Mouse (Mus musculus): ENCODE data around the gene Ccr6.

Gene Ccr6

DNA sequence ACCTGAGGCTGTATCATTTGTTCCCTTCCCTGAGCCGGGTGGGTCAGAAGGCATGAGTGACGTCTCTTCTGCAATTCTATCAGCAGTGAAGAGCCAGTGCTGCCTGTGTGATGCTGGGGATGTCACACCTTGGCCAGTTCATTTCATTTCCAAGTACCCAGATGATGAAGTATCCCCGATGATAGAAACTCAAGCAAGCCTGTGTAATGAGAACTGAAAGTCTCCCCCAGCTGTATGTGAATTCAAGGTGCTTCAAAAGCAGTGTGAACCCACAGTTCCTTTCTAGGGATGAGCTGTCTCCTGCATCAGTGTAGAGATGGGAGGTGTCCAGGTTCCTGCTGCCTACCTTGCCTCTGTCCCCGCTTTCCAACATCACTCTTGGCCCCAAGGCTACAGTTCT lies 1.3 kb upstream of the Ccr6 start:
- DNase-seq = no peak

DNA sequence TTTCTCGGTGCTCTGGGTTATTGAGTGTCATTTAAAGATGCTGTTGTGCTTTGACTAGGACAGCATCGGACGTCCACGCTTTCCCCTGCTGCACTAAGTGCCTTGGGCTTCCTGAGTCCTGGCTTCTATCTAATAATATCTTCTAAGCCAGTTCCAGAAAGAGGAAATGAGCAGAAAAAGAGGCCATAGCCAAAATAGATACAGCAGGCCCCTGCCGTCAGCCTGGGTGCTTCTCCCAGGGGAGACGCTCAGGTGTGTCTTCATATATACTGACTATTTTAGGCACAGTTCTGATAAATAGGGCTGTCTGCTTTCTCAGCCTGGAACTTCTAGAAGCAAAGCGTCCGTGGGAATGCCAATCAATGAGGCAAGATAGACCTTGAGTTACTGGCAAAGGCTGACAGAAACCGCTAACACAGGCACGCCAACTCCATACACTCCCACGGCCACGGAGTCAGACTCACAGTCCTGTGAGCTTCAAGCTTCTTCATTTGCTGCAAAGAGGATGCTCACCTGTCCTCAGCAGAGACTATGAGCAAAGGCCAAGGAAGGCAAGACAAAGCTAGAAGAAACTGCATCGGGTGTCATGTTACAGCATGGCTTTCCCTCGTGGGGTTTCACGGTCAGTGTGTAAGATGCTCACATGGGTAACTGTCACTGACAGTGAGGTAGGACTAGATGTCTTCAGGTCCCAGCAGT lies 2.3 kb downstream of the Ccr6 start:
- no peak for DNase-seq

DNA sequence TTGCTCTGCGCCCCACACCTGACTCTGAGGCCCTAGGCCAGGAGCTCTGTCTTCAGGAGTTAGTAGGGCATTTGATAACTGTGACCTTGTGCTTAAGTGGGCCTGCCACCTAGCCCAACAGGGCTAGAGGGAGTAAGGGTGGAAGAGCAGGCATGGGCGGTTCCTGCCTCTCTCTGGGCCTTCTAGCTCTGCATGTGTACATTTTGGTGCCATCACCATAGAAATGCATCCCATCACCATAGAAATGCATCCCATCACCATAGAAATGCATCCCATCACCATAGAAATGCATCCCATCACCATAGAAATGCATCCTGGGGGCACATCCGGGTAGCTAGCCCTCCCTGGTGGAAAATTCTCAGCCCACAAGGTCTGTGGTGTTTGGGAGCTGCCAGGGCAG lies 3.7 kb downstream of the Ccr6 start:
- no peak for DNase-seq

DNA sequence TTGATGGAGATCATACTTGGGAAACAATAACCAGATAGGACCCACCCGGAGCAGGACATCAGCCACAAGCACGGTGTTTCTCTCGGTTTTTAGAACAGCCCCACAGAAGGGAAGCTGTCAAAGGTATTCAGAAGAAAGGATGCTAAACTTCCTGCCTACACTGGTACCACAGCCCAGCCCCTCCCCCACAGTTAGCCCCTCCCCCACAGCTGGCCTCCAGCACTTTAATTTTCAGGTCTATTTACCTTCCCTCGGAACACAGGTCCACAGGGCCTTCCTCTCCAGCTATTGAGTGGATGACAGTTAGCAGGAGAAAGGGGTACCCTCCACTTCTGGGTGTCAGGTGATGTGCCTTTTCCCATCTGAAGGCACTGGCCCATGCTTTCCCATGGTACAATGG lies 4.7 kb downstream of the Ccr6 start:
- no peak for DNase-seq

DNA sequence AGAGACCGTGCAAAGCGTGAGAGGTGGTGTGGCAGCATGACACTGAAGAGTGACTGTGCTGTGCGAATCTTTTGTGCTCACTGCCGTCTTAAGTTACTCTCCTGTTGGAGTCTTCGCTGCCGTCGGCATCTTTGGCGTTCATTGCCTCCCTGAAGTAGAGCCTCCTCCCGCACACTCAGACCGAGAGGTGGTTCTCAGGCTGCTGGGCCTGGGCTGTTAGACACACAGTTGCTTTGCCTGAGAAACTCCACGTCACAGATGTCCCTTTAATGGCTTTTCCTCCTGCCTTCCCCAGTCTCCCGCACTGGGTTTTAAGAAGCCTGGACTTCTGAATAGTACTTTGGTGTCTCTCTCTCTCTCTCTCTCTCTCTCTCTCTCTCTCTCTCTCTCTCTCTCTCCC lies 5.8 kb downstream of the Ccr6 start:
- DNase-seq = no peak

DNA sequence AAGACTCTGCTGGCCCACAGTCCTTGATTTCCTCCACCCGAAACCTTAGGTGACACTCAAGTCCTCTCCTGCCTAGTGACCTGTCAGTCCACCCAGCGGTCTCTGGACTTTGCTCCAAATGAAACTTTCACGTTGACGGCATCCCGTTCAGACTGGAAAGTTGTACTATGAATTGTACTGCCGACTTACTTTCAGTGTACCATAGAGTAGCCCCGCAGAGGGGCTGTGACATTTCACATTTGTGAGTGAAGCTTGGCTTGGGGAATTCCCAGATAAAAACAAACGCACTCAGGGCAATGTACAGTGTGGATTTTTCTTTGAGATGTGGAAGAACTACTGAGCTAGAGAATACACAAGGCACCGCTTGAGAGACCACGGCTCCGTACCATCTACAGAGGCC lies 6.3 kb downstream of the Ccr6 start:
- DNase-seq = no peak

DNA sequence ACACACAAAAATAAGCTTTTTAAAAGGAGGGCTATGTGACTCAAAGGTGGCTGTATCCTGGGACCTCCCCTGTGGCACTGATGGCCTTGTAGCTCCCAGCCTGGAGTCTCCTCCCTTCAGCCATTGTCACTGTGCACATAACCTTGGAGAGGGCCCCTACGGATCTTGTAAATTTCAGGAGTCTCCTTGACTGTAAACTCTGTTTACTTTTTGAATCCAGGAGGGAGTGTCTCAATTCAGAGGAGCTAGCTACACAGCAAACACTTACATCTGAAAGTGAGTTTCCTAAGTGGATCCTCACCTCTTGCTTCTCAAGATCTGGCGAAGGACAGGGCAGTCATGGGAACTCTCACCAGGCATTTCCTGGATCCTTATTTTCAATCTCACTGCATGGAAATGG lies 8.3 kb downstream of the Ccr6 start:
- no peak for DNase-seq

DNA sequence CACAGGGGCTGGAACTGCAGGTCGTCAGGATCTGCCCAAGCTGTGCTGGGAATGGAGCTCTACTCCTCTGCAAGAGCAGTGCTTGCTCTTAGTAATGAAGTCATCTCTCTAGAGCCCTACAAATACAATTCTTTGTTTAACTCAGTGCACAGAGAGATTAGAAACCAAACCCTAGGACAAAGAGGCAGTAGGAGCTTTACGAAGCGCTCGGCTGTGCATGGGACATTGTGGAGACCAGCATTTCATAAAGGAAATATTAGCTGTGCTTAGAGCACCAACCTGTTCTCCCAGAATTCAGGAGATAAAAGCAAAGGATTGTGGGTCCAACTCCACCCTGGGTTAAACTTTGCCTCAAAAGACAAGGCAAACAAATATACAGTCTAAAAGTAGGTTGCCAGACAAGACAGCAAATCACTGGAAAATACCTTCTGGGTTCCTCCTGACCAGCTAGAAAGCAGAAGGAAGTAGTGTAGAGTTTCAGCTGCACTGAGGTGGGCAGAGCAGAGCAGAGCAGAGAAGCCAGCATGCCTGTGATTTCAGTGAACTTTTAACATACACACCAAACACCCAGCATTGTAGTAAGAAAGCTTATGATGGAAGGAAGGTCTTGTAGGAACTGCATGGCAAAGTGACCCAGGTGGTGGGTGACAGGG lies 10.4 kb downstream of the Ccr6 start:
- no peak for DNase-seq

DNA sequence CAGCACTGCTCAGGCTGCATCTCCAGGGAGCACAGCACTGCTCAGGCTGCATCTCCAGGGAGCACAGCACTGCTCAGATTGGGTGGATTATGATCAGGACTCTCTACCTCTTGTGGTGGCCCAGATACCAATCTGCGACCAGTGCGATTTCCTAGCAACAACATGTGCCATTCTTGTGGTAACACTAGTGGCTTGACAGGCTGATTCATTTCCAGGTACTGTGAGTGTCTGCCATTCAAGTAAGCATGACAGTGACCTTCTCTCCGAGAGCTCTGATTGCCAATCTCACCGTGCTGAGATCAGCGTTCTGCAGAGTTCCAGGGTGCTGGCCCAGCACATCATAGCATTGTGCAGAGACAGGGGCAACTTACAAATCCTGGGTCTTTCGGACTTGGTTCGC lies 15.9 kb downstream of the Ccr6 start:
- DNase-seq = no peak

DNA sequence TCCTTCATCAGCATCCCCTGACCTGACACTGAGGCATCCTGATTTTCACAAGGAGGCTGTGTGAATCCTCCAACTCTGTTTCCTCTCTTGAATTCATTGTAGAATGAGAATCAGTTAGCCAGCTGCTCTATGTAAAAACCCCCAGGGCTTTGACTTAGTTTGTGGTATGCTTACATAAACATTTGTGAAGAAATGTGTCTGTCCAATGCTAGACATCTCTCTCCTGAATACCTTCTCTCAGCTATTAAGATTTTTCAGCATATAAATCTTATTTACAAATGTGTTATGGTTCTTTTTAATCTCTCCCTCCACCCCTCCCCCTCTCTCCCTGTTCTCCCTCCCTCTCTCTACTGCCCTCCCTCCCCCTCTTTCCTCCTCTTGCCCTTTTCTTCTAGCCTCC lies 18.4 kb downstream of the Ccr6 start:
- no peak for DNase-seq

DNA sequence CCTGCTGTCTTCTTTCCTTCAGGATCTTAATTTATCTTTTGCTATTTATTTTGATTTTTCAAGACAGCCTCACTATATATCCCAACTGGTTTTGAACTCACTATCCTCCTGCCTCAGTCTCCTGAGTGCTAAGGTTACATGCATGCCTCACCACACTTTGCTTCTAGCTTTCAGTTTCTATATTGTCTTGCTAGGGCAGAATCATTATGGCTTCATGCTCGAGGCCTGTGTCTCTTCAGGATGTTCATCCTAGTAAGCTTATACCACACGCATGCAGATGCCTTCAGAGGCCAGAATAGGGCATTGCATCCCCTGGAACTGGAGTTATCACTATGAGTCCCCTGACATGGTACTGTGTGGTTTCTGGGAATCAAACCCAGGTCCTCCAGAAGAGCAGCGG lies 19.1 kb downstream of the Ccr6 start:
- no peak for DNase-seq

DNA sequence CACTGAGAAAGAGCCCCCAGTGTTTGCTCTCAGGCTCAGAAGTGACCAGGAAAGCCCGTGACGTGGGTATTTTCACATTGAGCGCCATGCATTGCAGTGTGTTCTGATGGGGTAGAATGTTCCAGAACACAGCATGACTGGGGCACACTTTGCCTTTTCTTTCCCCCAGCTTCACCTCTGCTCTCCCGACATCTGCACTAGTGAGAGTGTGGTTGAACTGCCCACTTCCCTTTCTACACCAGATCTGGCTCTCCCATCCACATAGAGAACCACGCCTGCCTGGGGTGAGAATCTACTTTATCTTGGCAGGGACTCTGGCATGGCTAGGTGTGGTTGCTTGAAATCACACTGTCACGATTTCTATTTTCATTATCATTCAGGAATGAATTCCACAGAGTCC lies 19.7 kb downstream of the Ccr6 start:
- no peak for DNase-seq

DNA sequence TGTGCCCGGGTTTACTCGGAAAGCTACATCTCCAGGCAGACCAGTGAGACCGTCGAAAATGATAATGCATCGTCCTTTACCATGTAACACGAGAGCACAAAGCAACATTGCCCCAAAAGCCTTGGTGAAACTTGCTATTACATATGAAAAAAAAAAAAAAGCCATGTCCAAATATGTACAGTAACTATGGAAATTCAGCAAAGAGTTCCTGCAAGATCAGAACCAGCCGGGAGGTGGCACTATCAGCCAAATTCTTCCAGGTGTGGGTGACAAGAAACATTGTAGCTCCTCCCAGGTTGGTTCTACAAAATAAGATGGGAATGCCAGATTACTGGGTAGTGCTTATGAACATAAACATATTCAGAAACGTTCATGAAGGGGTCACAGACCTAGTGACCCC lies 21.1 kb downstream of the Ccr6 start:
- no peak for DNase-seq

DNA sequence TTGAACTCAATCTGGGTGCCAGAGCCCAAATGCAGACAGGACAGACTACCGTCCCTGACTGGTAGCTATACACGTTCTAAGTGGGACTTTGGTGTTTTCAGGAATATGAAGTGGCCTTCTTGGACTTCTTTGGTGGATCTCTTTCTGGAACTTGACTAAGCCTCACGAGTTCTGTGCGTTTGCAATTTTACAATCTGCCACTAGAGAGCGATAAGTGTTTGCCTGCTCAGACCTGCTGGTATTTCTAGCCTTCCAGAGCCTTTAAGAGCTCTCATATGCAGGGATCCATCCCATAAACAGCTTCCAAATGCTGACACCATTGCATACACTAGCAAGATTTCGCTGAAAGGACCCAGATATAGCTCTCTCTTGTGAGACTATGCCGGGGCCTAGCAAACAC lies 28.8 kb downstream of the Ccr6 start:
- DNase-seq = peak; percentile 79

DNA sequence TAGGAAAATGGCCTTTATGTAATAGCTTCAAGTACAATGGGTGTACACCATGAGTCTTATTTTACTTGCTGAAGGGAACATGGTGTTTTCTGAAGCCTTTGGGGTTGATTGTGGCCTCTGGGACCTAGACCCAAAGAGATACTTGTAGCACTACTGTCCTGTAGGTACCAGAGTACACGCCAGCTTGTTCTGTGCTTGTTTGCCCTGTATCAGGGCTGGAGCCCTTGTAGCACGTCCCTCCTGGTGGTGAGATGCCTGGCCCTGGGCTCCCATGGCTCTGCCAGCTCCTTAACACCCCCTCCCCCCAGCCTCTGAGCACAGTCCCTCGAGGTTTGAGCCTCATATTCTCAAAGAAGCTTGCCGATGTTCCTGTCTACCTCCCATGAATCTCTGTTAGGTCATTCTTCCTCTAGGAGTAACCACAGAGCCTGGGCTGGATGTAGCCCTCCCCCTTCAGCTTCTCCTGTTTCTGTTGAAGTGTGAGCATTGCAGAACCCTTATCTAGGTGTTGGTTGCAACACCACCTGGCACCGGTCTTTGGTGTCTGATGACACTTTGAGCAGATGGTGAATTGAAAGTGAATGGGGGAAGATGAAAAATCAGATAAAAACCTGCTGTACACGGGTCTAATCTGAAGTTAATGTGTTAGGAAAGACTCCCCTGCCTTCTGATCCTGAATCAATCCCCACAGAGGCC lies 36.4 kb downstream of the Ccr6 start:
- DNase-seq = no peak

DNA sequence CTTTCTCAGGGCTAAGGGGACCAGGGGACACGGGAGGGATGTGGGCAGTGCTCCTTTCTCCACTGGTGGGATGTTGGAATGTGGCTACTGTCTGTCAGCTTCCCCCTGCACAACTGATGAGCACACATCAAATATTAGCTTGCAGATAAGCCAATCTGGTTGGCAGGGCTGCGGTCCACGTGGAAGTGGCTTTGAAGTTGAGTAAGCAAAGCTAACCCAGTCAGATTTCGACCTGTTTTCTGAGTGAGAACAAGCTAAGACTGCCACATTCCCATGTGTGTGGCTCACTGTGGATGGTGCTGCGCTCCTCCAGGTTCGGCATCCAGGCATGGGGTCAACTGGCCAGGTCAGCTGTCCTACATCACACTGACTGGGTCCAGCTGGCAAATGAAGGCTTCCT lies 37.1 kb downstream of the Ccr6 start:
- no peak for DNase-seq

DNA sequence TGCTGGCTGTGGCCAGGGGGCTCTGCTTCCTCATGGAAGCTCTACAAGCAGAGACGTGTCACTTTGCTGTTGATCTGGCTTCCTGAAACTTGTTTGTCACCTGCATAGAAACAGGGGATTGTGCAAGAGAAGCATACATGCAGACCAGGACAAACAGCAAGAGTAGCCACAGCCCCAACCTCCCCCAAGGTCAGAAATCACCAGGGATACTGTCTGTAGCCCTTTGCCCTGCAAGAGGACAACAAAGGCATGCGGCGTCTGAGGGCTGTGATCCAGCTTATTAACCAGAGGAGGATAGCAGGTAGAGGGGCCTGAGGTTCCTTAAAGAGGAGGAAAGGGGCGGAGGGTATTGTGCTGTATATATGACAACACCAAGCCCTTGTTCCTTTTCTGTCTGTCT lies 40.2 kb downstream of the Ccr6 start:
- no peak for DNase-seq

DNA sequence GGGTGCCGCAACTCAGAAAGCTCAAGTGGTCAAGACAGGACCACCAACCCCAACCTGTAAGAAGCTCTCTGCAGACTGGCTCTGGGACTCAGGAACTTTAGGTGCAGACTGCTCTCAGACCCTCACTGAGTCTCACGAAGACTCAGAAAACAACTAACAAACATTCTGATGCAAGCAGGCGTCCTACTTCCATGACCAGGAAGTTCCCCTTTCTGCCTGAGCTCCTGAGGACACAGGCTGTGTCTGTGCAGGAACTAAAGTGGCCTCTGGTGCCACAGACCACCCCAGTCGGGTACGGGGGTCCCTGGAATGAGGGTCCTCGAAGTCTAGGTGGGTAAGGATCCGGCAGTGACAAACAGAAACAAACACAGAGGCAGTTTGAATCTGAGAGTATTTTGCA lies 40.8 kb downstream of the Ccr6 start:
- no peak for DNase-seq

DNA sequence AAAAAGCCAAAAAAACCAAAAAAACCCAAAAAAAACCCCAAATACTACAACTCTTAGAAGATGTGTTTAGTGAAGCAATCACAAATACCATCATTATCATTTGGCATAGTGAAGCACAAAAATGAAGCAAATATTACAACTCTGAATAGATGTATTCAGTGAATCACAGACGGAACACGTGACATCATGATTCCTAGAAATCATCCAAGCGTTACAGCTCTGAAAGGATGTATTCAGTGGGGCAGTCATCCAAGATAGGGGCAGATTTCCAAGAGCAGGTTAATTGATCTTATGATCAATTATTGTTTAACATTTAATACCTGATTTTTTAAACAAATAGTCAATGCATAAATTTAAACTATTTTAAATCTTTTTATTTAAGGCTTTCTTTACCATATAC lies 41.4 kb downstream of the Ccr6 start:
- no peak for DNase-seq

DNA sequence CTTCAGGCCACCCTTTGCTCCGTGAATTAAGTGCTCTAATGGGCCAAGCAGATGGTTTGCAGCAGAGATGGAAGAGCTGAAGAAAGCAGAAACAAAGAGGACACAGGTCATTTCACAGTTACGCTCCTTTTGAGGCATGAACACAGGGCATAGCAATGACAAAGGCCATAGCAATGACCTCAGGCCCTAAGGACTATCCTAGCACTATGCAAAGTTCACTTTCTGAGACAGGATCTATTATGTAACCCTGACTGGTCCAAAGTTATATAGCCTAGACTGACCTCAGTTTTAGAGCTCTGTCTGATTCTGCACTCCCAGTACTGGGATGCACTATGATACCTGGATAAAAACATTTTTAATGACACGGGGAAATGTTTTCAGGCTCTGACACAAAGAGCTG lies 42.5 kb downstream of the Ccr6 start:
- no peak for DNase-seq

DNA sequence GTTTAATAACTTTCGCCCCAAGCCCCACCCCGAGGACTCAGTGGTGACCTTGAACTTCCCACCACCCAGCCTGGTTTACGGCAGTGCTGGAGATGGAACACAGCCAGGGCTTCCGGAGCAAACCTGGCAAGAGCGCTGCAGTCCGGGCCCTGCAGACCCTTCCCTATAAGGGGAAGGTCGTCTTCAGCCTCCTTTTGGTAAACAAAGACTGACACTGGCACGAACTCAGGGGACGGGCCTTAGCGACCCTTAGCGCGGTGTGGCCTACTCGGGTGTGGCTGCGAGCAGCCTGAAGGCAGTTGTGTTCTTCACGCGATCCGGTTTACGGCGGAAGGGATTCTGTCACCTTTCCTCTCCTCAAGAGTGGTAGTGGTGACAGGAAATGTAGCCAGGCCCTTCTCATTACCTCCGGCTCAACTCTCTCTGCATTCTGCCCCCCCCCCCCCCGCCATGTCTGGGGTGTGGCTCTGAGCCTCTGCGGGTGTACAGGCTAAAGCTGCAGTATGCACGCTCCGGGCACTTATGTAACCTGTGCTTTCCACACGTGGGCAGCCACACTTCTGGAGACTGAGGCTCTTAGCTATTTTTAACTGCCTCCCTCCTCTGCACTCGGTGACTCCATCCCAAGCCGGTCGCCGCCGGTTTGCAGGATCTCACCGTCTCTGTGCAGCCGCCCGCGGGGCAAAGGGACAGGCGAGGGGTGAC lies 47.1 kb downstream of the Ccr6 start, which contains the start of gene Mpc1:
Mpc1 (plus strand) TSS at position 84 of the 705 bp plus-strand sequence.
- peak; percentile 97 for DNase-seq

DNA sequence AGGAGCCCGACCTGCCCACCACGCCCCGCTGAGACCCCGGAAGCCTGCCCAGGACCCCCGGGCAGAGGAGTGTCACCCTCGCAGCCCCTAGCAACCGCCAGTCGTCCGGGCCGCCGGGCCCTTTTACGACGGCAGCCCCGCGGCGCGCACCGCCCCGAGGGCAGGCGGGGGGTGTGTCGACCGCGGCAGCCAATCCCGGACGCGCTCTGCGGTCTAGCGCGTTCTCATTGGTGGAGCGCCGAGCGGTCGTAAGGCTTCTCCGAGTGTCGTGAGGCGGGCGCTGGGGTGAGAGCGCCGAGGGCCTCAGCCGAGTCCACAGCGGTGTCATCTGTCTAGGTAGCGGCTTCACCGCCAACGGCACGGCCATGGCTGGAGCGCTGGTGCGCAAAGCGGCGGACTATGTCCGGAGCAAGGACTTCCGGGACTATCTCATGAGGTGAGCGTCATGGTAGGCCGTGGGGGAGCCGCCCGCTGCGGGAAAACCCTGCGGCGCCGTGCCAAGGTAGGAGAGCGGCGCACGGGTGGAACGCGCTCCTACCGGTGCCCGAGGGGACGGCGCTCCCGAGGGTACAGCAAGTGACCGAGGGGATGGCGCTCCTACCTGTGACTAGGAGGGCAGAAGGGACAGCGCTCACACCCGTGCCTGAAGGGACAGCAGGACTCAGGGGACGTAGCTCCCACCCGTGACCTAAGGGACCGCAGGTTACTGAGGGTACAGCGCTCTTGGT lies 47.8 kb downstream of the Ccr6 start:
- DNase-seq = peak; percentile 96

DNA sequence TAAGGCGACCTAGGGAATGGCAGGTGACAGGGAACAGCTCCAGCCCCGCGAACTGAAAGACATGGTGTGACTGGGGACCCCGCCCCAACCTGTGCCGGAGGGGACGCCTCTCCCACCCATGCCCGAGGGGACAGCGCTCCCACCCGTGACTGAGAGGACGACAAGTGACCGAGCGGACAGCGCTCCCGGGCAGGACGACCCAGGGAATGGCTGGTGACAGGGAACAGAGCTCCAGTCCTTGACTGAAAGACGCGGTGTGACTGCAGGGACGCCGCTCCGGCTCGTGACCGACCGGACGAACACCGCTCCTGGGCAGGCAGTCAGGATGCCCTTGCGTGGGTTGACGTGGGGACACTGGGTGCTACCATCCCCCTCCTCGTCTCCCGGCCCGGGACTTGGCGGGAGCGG lies 48.4 kb downstream of the Ccr6 start:
- DNase-seq = no peak

All from cerebellum, adult 9-10 months (tissue).